Mouse (Mus musculus): ENCODE measurements around the gene Mipol1. TPM values are rescaled to one million over a fixed set of nuclear protein-coding genes. Genes with fewer than 3 reads are reported as not detected.

Gene Mipol1
- polyA plus RNA-seq, 1 experiment = 4.2 TPM

DNA sequence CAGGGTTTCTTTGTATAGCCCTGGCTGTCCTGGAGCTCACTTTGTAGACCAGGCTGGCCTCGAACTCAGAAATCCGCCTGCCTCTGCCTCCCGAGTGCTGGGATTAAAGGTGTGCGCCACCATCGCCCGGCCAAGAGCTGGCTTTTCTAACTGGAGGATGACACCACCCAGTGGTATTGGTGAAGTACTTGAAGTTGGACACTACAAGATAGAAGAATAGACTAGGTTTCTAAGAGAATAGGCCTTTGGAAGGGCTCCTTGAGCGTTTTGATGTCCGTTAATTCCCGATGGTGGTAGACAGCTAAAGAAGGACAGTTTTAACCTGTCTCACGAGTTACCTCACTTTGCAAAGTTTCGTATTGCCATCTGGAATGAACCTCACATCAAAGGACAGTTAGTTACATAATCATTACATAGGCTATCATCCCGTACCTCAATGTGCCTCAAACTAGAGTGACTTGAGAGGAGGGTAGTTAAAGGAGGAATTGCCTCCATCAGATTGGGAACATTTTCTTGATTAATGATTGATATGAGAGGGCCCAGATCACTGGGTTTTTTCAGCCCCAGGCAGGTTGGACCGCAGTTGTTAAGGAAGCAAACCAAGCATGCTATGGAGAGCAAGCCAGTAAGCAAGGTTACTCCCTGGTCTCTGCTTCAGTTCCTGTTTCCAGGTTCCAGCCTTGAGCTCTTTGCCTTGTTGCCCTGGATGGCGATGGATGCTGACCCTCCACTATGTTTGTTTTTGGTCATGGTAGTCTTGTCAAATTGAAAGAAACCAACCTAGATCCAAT is 1.1 kb downstream of the Mipol1 start:
- H3K4me3 ChIP-seq (ENCODE audit: insufficient read depth, low read length) = peak overlapping the region; percentile 59
- H3K27ac ChIP-seq (ENCODE audit: insufficient read depth, low read length) = no peak overlapping the region
- TF ChIP-seq CTCF (IDR thresholded peaks at IDR 0.05; ENCODE audit: extremely low read depth, insufficient read depth, low read length) = no peak
- TF ChIP-seq POLR2A (IDR thresholded peaks at IDR 0.05; ENCODE audit: extremely low read depth, insufficient read depth, low read length) = no peak
- H3K4me1 ChIP-seq (ENCODE audit: control insufficient read depth, insufficient read depth, low read length) = peaks cover 2% of the 10 kb centered on the region; the same call in 1 of the 2 replicates

DNA sequence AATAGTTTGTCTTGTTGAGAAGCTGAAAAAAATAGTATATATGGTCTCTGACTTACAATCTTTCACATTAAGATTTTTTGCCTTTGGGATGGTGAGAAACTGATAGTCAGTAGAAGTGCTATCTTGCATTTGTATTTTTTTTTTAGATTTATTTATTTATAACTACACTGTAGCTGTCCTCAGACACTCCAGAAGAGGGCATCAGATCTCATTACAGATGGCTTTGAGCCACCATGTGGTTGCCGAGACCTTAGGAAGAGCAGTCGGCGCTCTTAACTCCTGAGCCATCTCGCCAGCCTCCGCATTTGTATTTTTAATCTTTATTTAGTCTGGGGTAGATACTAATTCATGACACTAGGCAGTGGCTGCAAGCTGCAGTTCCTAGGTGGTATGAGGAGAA is 3.2 kb downstream of the Mipol1 start:
- TF ChIP-seq CTCF (IDR thresholded peaks at IDR 0.05; ENCODE audit: extremely low read depth, insufficient read depth, low read length) (no peak), POLR2A (IDR thresholded peaks at IDR 0.05; ENCODE audit: extremely low read depth, insufficient read depth, low read length) (no peak)
- Histone ChIP-seq H3K27ac (ENCODE audit: insufficient read depth, low read length) (no peak overlapping the region), H3K4me1 (ENCODE audit: control insufficient read depth, insufficient read depth, low read length) (peaks cover 2% of the 10 kb centered on the region; the same call in 1 of the 2 replicates), H3K4me3 (ENCODE audit: insufficient read depth, low read length) (no peak overlapping the region)

DNA sequence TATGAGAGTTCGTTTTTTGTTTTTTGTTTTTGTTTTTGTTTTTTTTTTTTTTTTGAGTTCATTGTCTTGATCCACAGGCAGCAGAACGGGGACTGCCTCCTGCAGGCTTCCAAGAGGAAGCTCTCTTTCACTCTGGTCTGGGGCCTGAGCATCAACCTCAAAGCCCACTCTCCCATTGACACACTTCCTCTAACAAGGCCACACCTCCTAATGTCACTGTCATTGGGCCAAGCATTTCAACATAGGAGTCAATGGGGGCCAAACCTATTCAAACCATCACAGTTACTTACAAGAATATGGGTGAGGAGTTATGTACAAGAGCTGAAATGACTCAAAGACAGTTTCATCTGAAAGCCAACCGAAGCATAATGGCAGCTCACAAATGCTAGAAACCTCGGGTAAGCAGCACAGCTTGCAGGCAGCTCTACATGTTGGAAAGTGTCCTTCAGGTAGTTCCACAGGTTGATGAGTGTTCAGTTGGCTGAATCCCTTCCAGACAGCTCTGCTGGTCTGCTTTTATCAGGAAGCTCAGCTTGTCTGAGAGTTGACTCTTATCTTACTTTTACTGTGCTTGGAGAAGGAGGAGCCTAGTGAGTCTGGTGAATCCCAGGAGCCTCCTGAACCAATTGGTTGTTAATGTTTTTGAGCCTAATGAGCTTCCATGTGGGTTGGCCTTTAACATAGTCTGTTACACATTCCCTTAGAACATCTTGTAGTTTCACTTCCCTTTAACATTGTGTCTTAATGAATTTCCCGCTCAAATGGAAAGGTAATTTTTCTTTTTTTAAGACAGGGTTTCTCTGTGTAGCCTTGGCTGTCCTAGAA is 13.7 kb downstream of the Mipol1 start:
- TF ChIP-seq POLR2A (IDR thresholded peaks at IDR 0.05; ENCODE audit: extremely low read depth, insufficient read depth, low read length) (no peak), CTCF (IDR thresholded peaks at IDR 0.05; ENCODE audit: extremely low read depth, insufficient read depth, low read length) (no peak)
- Histone ChIP-seq H3K4me3 (ENCODE audit: insufficient read depth, low read length) (no peak overlapping the region), H3K27ac (ENCODE audit: insufficient read depth, low read length) (no peak overlapping the region), H3K4me1 (ENCODE audit: control insufficient read depth, insufficient read depth, low read length) (no peaks in the 10 kb centered on the region)

DNA sequence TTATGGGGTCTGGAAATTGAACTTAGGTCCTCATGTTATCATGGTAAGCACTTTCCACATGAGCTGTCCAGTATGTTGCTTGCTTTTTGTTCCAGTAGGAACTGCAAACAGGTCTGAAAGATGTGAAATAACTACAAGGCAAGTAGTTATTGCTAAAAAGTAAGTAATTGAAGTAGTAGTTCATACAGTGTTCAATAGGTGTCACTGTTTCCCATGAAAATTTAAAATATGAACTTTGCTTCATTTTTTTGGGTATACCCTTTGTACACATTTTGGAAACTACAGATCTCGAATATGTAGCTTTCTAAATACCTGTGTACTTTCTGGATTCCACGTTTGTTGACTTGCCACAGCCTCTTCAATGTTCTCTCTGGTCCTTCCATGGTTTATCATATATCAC is 28.3 kb downstream of the Mipol1 start:
- no peak for TF ChIP-seq CTCF (IDR thresholded peaks at IDR 0.05; ENCODE audit: extremely low read depth, insufficient read depth, low read length)
- no peak for TF ChIP-seq POLR2A (IDR thresholded peaks at IDR 0.05; ENCODE audit: extremely low read depth, insufficient read depth, low read length)
- no peaks in the 10 kb centered on the region for H3K4me1 ChIP-seq (ENCODE audit: control insufficient read depth, insufficient read depth, low read length)
- H3K4me3 ChIP-seq (ENCODE audit: insufficient read depth, low read length) = no peak overlapping the region
- no peak overlapping the region for H3K27ac ChIP-seq (ENCODE audit: insufficient read depth, low read length)

DNA sequence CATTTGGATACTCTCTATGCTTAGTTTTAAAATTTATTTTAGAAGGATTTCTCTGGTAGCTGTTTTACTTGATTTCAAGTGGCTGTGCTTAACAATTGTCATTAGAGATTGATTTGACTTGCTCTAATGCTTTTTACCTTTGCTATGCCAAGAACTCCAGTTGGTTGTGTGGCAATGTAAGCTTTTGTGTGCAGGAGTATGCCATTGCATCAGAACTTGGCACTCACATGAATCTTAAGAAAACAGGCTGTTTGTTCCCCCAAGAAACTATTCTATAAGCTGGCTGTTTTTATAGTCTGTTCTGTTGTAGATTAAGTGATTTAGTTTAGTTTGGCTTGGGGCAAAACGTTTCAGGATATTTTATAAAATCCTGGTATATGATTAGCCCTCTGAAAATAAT is 45.2 kb downstream of the Mipol1 start:
- no peak overlapping the region for H3K27ac ChIP-seq (ENCODE audit: insufficient read depth, low read length)
- no peak overlapping the region for H3K4me3 ChIP-seq (ENCODE audit: insufficient read depth, low read length)
- no peaks in the 10 kb centered on the region for H3K4me1 ChIP-seq (ENCODE audit: control insufficient read depth, insufficient read depth, low read length)
- TF ChIP-seq CTCF (IDR thresholded peaks at IDR 0.05; ENCODE audit: extremely low read depth, insufficient read depth, low read length) = no peak
- no peak for TF ChIP-seq POLR2A (IDR thresholded peaks at IDR 0.05; ENCODE audit: extremely low read depth, insufficient read depth, low read length)

DNA sequence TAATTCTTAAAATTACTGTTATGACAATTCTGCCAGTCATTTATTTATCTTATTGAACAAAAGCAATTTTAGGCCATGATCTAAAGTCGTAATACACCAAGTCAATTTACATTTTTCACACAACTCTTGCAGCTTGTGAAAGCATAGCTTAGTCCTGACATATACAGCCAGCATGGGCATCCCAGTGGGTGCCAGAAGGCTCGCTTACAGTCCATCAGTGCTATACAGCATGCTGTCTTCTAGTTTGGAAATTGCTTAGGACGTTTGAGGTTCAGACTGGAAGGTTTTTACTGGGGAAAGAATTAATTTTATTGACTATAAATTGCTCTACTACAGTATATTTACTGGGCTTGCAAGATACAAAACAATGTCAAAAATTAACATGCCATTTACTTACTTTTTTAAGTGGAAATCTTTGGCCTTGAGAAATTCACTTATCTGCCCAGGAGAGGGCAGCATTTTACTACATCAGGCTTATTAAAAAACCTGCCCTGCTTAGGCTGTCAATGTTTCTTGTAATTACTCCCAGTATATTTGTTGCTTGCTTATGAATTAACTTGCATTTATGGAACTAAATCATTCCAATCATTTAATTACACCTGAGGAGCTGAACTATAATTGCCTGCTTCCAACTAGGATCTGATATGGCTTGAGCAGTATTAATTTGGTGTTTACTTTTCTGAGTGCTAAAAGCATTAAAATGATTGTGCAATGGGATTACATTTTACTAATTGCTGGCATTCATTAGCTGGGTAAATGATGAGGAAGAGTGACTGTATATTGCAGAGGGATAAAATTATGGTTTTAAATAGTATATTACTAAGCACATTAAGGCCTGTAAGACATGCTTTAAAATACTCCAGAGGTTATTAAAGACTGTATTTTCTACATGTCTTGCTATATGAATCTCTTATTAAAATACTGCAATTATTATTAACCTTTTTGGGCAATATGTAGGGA is 51.2 kb downstream of the Mipol1 start:
- TF ChIP-seq POLR2A (IDR thresholded peaks at IDR 0.05; ENCODE audit: extremely low read depth, insufficient read depth, low read length) = no peak
- no peak overlapping the region for H3K27ac ChIP-seq (ENCODE audit: insufficient read depth, low read length)
- H3K4me1 ChIP-seq (ENCODE audit: control insufficient read depth, insufficient read depth, low read length) = no peaks in the 10 kb centered on the region
- H3K4me3 ChIP-seq (ENCODE audit: insufficient read depth, low read length) = no peak overlapping the region

DNA sequence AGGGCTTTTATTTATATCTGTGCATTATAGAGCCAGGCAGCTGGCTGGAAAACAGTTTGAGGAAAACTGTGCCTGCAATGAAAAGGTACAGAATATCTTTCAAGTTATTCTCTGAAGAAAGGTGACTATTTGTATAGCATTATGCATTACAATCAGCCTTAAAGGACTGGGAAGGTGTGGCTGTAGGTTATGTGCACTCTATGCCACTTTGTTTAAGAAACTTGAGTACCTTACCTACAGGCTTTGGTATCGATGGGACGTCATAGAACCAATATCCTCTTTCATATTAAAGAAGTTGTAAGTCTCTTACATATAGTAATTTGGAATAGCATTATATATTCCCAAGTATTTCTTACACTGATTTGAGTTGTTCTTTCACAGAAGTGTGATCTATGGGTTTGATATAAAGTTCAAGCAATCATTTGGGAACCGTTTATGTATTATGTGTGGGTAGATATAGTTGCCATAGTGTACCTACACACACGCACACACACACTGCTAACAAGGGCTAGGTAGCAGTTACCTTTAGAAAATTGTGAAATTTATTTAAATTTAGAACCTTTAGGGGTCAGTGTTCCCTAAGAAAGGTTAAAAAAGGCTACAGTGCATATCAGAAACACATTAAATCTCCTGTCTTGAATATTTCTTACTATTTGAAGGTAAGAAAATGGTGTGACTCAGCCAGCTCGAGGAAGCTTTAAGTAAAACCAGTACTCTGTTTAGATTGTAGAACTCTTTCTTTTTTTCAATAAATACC is 55.3 kb downstream of the Mipol1 start:
- no peaks in the 10 kb centered on the region for H3K4me1 ChIP-seq (ENCODE audit: control insufficient read depth, insufficient read depth, low read length)
- TF ChIP-seq POLR2A (IDR thresholded peaks at IDR 0.05; ENCODE audit: extremely low read depth, insufficient read depth, low read length) = no peak
- TF ChIP-seq CTCF (IDR thresholded peaks at IDR 0.05; ENCODE audit: extremely low read depth, insufficient read depth, low read length) = no peak
- H3K4me3 ChIP-seq (ENCODE audit: insufficient read depth, low read length) = no peak overlapping the region
- no peak overlapping the region for H3K27ac ChIP-seq (ENCODE audit: insufficient read depth, low read length)

DNA sequence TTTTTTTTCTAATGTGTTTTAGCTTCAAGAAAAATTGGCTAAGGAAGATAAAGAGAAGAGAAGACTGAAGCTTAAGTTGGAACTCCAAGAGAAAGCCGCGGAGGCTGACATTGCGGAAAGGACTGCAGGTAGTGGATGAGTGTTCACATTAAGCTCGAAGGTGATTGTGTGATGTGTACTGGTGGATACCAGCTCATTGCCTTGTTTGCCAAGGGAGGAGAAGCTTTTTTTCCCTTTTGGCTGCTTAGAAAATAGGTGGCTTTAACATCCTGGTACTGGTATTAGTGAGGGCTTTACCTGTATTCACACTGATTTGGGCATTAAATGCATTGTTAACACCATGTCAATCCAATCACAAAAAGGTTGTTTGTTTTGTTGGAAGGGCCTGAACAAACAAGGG is 77.1 kb downstream of the Mipol1 start:
- H3K4me1 ChIP-seq (ENCODE audit: control insufficient read depth, insufficient read depth, low read length) = no peaks in the 10 kb centered on the region
- H3K27ac ChIP-seq (ENCODE audit: insufficient read depth, low read length) = no peak overlapping the region
- TF ChIP-seq POLR2A (IDR thresholded peaks at IDR 0.05; ENCODE audit: extremely low read depth, insufficient read depth, low read length) = no peak
- no peak for TF ChIP-seq CTCF (IDR thresholded peaks at IDR 0.05; ENCODE audit: extremely low read depth, insufficient read depth, low read length)
- H3K4me3 ChIP-seq (ENCODE audit: insufficient read depth, low read length) = no peak overlapping the region

All from cortical plate, adult 2 months (tissue).